Mouse (Mus musculus): Measurements from ENCODE around the gene Zfp11. TPM values are rescaled to one million over a fixed set of nuclear protein-coding genes. Genes with fewer than 3 reads are reported as not detected.

The Zfp11 gene
- 2.0 and 2.2 TPM in 2 replicates for polyA plus RNA-seq (2012; rRNA removed)

- H3K36me3 ChIP-seq (ENCODE audit: control insufficient read depth, insufficient read depth, low read length), result no peaks in the 10 kb centered on the region
- H3K4me1 ChIP-seq (ENCODE audit: control insufficient read depth, insufficient read depth, low read length), result no peaks in the 10 kb centered on the region; the same call in 1 of the 2 replicates
- H3K27ac ChIP-seq (ENCODE audit: insufficient read depth, low read depth, low read length), result peak within 1 kb of the TSS; percentile 80
- WGBS, result 2% methylated on average over 23 of the region's 23 CpGs
- TF ChIP-seq CTCF (conservative IDR thresholded peaks at IDR 0.05; ENCODE audit: insufficient read depth, insufficient read length, low read depth, low read length) (no peak), POLR2A (IDR thresholded peaks at IDR 0.05; ENCODE audit: low read depth, low read length) (peak; percentile 90)
- peak within 1 kb of the TSS; percentile 95 for H3K4me3 ChIP-seq (ENCODE audit: insufficient read depth, low read depth, low read length)
- no peaks in the 10 kb centered on the region for H3K27me3 ChIP-seq (replicated peaks; ENCODE audit: control insufficient read depth, insufficient read depth, low read length)
- DNase-seq, result peak; percentile 90
These were observed at the start of gene Zfp11 for GRCm38 (mm10) chr5:129670036-129670458. Gene Zfp11, minus strand, starts transcription at chr5:129670099.

DNA sequence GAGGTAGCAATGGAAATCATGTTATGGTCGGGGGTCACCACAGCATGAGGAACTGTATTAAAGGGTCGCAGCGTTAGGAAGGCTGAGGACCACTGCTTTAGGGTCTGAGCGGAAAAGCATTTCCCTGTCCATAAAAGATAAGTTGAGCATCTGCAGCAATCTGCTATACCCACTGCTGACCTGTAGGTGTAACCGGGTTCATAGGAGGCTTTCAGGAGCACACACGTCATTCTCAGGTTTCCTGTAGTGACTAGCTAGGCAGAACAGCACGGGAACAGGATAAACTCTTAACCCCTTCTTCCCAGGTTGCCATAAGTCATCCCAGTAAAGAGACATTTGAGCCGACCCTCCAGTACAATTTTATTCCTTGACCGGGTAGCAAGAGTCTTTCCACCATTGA lies 47.1 kb upstream of the Zfp11 start:
- WGBS, result 61% methylated on average over 9 of the region's 9 CpGs
- no peak overlapping the region for H3K27ac ChIP-seq (ENCODE audit: insufficient read depth, low read depth, low read length)
- DNase-seq, result no peak
- TF ChIP-seq POLR2A (IDR thresholded peaks at IDR 0.05; ENCODE audit: low read depth, low read length) (no peak), CTCF (conservative IDR thresholded peaks at IDR 0.05; ENCODE audit: insufficient read depth, insufficient read length, low read depth, low read length) (no peak)
- no peaks in the 10 kb centered on the region; the same call in 1 of the 2 replicates for H3K4me1 ChIP-seq (ENCODE audit: control insufficient read depth, insufficient read depth, low read length)
- no peak overlapping the region for H3K4me3 ChIP-seq (ENCODE audit: insufficient read depth, low read depth, low read length)
- H3K36me3 ChIP-seq (ENCODE audit: control insufficient read depth, insufficient read depth, low read length), result peaks cover 2% of the 10 kb centered on the region
- H3K27me3 ChIP-seq (replicated peaks; ENCODE audit: control insufficient read depth, insufficient read depth, low read length), result no peaks in the 10 kb centered on the region

- Histone ChIP-seq H3K27me3 (replicated peaks; ENCODE audit: control insufficient read depth, insufficient read depth, low read length) (no peaks in the 10 kb centered on the region), H3K4me3 (ENCODE audit: insufficient read depth, low read depth, low read length) (peak within 1 kb of the TSS; percentile 98), H3K36me3 (ENCODE audit: control insufficient read depth, insufficient read depth, low read length) (peaks cover 2% of the 10 kb centered on the region), H3K4me1 (ENCODE audit: control insufficient read depth, insufficient read depth, low read length) (no peaks in the 10 kb centered on the region; the same call in 1 of the 2 replicates), H3K27ac (ENCODE audit: insufficient read depth, low read depth, low read length) (peak within 1 kb of the TSS; percentile 78)
- peak; percentile 97 for DNase-seq
- under 1% methylated on average over 33 of the region's 33 CpGs for WGBS
- TF ChIP-seq CTCF (conservative IDR thresholded peaks at IDR 0.05; ENCODE audit: insufficient read depth, insufficient read length, low read depth, low read length), result no peak
- TF ChIP-seq POLR2A (IDR thresholded peaks at IDR 0.05; ENCODE audit: low read depth, low read length), result peak; percentile 87
These were observed 45.5 kb upstream of the Zfp11 start, which contains the start of gene Mrps17 for GRCm38 (mm10) chr5:129715326-129715861. Gene Mrps17, plus strand, starts transcription at chr5:129715497.

DNA sequence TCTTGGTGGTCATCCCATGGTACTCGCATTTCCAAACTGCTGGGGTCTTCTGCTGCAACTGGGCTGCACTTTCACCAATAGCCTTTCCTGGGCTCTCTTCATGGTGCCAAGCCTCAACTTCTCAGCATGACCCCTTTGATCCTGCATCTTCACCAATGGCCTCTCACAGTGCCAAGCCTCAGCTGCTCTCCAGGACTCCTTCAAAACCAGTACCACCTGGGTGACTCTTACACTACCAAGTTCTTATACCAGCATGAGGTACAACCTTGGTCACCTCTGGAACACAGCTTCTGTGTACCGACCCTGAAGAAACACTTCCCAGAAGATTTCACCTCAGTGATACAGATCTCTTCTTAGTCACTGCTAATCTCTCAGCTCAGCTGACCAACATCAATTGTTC lies 38.5 kb upstream of the Zfp11 start, which contains the start of gene Sept14:
Gene Sept14, minus strand, starts transcription at position 101 of the 400 bp plus-strand sequence.
- Histone ChIP-seq H3K36me3 (ENCODE audit: control insufficient read depth, insufficient read depth, low read length) (no peaks in the 10 kb centered on the region), H3K4me1 (ENCODE audit: control insufficient read depth, insufficient read depth, low read length) (no peaks in the 10 kb centered on the region), H3K27ac (ENCODE audit: insufficient read depth, low read depth, low read length) (no peak within 1 kb of the TSS), H3K27me3 (replicated peaks; ENCODE audit: control insufficient read depth, insufficient read depth, low read length) (no peaks in the 10 kb centered on the region), H3K4me3 (ENCODE audit: insufficient read depth, low read depth, low read length) (no peak within 1 kb of the TSS)
- DNase-seq, result no peak
- 70% methylated on average over 2 of the region's 2 CpGs for WGBS
- TF ChIP-seq POLR2A (IDR thresholded peaks at IDR 0.05; ENCODE audit: low read depth, low read length) (no peak), CTCF (conservative IDR thresholded peaks at IDR 0.05; ENCODE audit: insufficient read depth, insufficient read length, low read depth, low read length) (no peak)

DNA sequence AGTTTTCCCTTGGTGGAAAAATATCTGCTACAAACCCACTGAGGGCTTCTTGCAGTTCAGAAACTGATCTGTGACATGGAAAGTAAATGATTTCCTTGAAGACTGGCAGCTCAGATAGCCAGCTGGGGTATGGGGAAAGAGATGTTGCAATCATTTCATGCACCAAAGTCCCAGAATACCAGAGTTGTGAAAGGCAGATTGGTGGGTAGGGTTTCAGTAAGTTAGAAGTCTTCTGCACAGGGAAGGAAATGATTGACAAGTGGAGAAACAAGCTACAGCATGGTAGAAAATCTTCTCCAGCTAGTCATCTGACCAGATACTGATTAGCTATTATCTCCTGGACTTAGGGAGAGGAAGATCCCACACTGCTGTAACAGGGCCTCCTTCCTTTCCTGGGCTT lies 33.5 kb upstream of the Zfp11 start:
- Histone ChIP-seq H3K27ac (ENCODE audit: insufficient read depth, low read depth, low read length) (no peak overlapping the region), H3K27me3 (replicated peaks; ENCODE audit: control insufficient read depth, insufficient read depth, low read length) (no peaks in the 10 kb centered on the region), H3K4me1 (ENCODE audit: control insufficient read depth, insufficient read depth, low read length) (no peaks in the 10 kb centered on the region), H3K36me3 (ENCODE audit: control insufficient read depth, insufficient read depth, low read length) (no peaks in the 10 kb centered on the region), H3K4me3 (ENCODE audit: insufficient read depth, low read depth, low read length) (no peak overlapping the region)
- peak; percentile 25 for DNase-seq
- TF ChIP-seq CTCF (conservative IDR thresholded peaks at IDR 0.05; ENCODE audit: insufficient read depth, insufficient read length, low read depth, low read length) (no peak), POLR2A (IDR thresholded peaks at IDR 0.05; ENCODE audit: low read depth, low read length) (no peak)

DNA sequence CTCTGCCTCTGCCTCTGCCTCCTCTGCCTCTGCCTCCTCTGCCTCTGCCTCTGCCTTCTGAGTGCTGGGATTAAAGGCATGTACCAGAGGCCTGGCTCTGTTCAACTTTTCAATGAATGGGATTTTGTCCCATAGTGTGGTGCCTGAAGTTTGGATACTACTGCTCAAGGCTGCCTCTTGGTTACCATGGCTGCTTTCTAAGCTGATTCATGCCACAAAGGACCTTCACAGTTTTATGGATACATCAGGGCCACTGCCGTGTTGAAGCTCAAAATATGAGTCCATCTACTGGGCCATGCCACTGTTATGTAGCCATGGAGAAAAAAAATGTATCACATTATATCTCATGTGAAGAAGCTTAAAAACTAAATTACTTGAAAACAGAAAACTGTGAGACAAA lies 31.8 kb upstream of the Zfp11 start:
- no peak overlapping the region for H3K4me3 ChIP-seq (ENCODE audit: insufficient read depth, low read depth, low read length)
- H3K36me3 ChIP-seq (ENCODE audit: control insufficient read depth, insufficient read depth, low read length), result no peaks in the 10 kb centered on the region
- H3K4me1 ChIP-seq (ENCODE audit: control insufficient read depth, insufficient read depth, low read length), result no peaks in the 10 kb centered on the region
- TF ChIP-seq CTCF (conservative IDR thresholded peaks at IDR 0.05; ENCODE audit: insufficient read depth, insufficient read length, low read depth, low read length), result no peak
- WGBS, result 87% methylated on average over 1 of the region's 1 CpGs
- H3K27me3 ChIP-seq (replicated peaks; ENCODE audit: control insufficient read depth, insufficient read depth, low read length), result no peaks in the 10 kb centered on the region
- no peak overlapping the region for H3K27ac ChIP-seq (ENCODE audit: insufficient read depth, low read depth, low read length)
- DNase-seq, result no peak

DNA sequence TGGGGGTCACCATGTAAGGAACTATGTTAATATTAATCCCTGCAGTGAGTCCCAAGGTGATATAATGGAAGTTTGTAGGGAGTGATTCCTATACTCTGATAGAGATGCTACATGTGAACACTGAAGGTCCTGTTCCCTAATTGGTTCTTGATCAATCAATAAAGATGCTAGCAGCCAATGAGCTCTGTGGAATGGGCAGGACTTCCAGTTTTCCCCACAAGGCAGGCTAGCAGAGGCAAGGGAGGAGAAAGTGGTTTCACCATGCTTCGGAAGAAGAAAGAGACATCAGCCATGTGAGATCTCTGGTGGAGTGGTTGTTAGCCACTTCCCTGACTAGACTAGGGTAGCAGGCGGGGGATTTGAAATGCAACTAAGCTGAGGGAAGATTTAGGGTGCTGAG lies 30.6 kb upstream of the Zfp11 start:
- Histone ChIP-seq H3K4me3 (ENCODE audit: insufficient read depth, low read depth, low read length) (no peak overlapping the region), H3K4me1 (ENCODE audit: control insufficient read depth, insufficient read depth, low read length) (no peaks in the 10 kb centered on the region), H3K27ac (ENCODE audit: insufficient read depth, low read depth, low read length) (no peak overlapping the region), H3K36me3 (ENCODE audit: control insufficient read depth, insufficient read depth, low read length) (no peaks in the 10 kb centered on the region), H3K27me3 (replicated peaks; ENCODE audit: control insufficient read depth, insufficient read depth, low read length) (no peaks in the 10 kb centered on the region)
- DNase-seq, result no peak
- TF ChIP-seq POLR2A (IDR thresholded peaks at IDR 0.05; ENCODE audit: low read depth, low read length) (no peak), CTCF (conservative IDR thresholded peaks at IDR 0.05; ENCODE audit: insufficient read depth, insufficient read length, low read depth, low read length) (no peak)
- WGBS, result 46% methylated on average over 2 of the region's 2 CpGs
